Mouse (Mus musculus): ENCODE results near the gene Rd3l. TPM values are rescaled to one million over a fixed set of nuclear protein-coding genes. Genes with fewer than 3 reads are reported as not detected.

Rd3l gene
- not detected for polyA plus RNA-seq (2017; shearing (Covaris generic))

GRCm38 (mm10) chr12:111980887-111981367 is at the start of gene Rd3l:
Gene Rd3l (minus strand): TSS chr12:111981317.

GRCm38 (mm10) chr12:111971231-111971686 is 9.9 kb downstream of the Rd3l start, which contains the start of gene Tdrd9:
Gene Tdrd9 (plus strand): TSS chr12:111971559.

GRCm38 (mm10) chr12:111966683-111967173 is 14.4 kb downstream of the Rd3l start, which contains the start of gene Atp5mpl:
Gene Atp5mpl (minus strand): TSS chr12:111966977.

Other genes with a start within 250 kb of the Rd3l start
- 33.2 TPM for gene Klc1, start 222.5 kb downstream of the Rd3l start, polyA plus RNA-seq (2017; shearing (Covaris generic))
- gene Xrcc3, start 167.4 kb downstream of the Rd3l start, polyA plus RNA-seq (2017; shearing (Covaris generic)): 2.9 TPM
- gene Zfyve21, start 167.1 kb downstream of the Rd3l start, polyA plus RNA-seq (2017; shearing (Covaris generic)): 4.8 TPM
- 46.5 TPM for gene Ppp1r13b, start 73.2 kb downstream of the Rd3l start, polyA plus RNA-seq (2017; shearing (Covaris generic))
- gene Atp5mpl, start 14.3 kb downstream of the Rd3l start, polyA plus RNA-seq (2017; shearing (Covaris generic)): 141 TPM
- not detected for gene Tdrd9, start 9.8 kb downstream of the Rd3l start, polyA plus RNA-seq (2017; shearing (Covaris generic))
- gene Aspg, start 125.4 kb upstream of the Rd3l start, polyA plus RNA-seq (2017; shearing (Covaris generic)): not detected
- gene Kif26a, start 164.9 kb upstream of the Rd3l start, polyA plus RNA-seq (2017; shearing (Covaris generic)): not detected